Mouse (Mus musculus) intestine, embryonic 14.5 days (tissue): ENCODE results near the gene Igsf3. TPM values are rescaled to one million over a fixed set of nuclear protein-coding genes. Genes with fewer than 3 reads are reported as not detected.

Experiments used
- ATAC-seq: fragments of 200-750 bp; cut with Nextera tagmentation; replicated peaks from 2 replicates; pipeline ENCODE4 v1.8.0; 2017; ENCODE audit warnings: low read depth, moderate number of reproducible peaks, moderate TSS enrichment, moderate library complexity; ENCODE audit not compliant: low FRiP score, low TSS enrichment
- DNase-seq: peaks from one replicate; pipeline ENCODE4 v3.0.0-alpha.2; 2018; ENCODE audit warnings: low spot score
- H3K27ac ChIP-seq: fragments of 300-500 bp; sonication (generic); 2 replicates; pipeline ENCODE4 v1.5.1; 2014; ENCODE audit warnings: low read depth, mild to moderate bottlenecking, control low read depth
- H3K27me3 ChIP-seq: fragments of 300-500 bp; sonication (generic); replicated peaks from 2 replicates; pipeline ENCODE4 v1.6.1; 2014; ENCODE audit warnings: low read length, control low read depth; ENCODE audit not compliant: control insufficient read depth, insufficient read depth
- H3K36me3 ChIP-seq: fragments of 300-500 bp; sonication (generic); 2 replicates; pipeline ENCODE4 v1.6.1; 2014; ENCODE audit warnings: low read length, control low read depth; ENCODE audit not compliant: control insufficient read depth, insufficient read depth
- H3K4me1 ChIP-seq: fragments of 300-500 bp; sonication (generic); replicated peaks from 2 replicates; pipeline ENCODE4 v1.6.1; 2014; ENCODE audit warnings: low read length, control low read depth, mixed read lengths; ENCODE audit not compliant: control insufficient read depth, insufficient read depth
- H3K4me2 ChIP-seq: fragments of 300-500 bp; sonication (generic); 2 replicates; pipeline ENCODE4 v1.6.1; 2014; ENCODE audit warnings: low read length
- H3K4me3 ChIP-seq: fragments of 300-500 bp; sonication (generic); 2 replicates; pipeline ENCODE4 v1.5.1; 2014; ENCODE audit warnings: low read depth, low read length, control low read depth, mixed read lengths
- H3K9ac ChIP-seq: fragments of 300-500 bp; sonication (generic); 2 replicates; pipeline ENCODE4 v1.6.1; 2014; ENCODE audit warnings: mild to moderate bottlenecking, low read length
- H3K9me3 ChIP-seq: fragments of 300-500 bp; sonication (generic); 2 replicates; pipeline ENCODE4 v1.6.1; 2016; ENCODE audit warnings: low read length, control low read depth; ENCODE audit not compliant: control insufficient read depth
- WGBS: fragments of 180-500 bp; shearing (Covaris S2); extraction: QIAGEN DNeasy Blood & Tissue Kit; methylation state at CpG from one replicate; pipeline ENCODE4 v1.1.7; 2014; 5-methylcytosine and 5-hydroxymethylcytosine counted together
- polyA plus RNA-seq: library from polyadenylated mRNA; unstranded; fragments of >200 nt; fragmentation: Nextera tagmentation; extraction: Ambion mirVana; gene quantifications from 2 replicates; pipeline ENCODE4 v1.2.1, GENCODE M21; 2014

The Igsf3 gene
- polyA plus RNA-seq, 1 experiment from 2014 or later = 18.3 TPM

GRCm38 (mm10) chr3:101404620-101405415 lies 27.9 kb downstream of the Igsf3 start:
- peak overlapping the region; percentile 20; the same call in 1 of the 2 replicates for H3K4me2 ChIP-seq
- no peak overlapping the region for H3K9ac ChIP-seq
- H3K36me3 ChIP-seq = no peaks in the 10 kb centered on the region
- no peak for ATAC-seq
- 0 out of 2 replicates have a peak overlapping the region, but pooled peaks have one; percentile 1 for H3K27ac ChIP-seq
- no peaks in the 10 kb centered on the region for H3K9me3 ChIP-seq
- no peaks in the 10 kb centered on the region for H3K27me3 ChIP-seq
- DNase-seq = no peak
- no peak overlapping the region for H3K4me3 ChIP-seq
- peaks cover 66% of the 10 kb centered on the region for H3K4me1 ChIP-seq
- 52% methylated on average over 13 of the region's 13 CpGs for WGBS

GRCm38 (mm10) chr3:101405495-101405894 lies 28.6 kb downstream of the Igsf3 start:
- ATAC-seq = no peak
- 0 out of 2 replicates have a peak overlapping the region, but pooled peaks have one; percentile 1 for H3K27ac ChIP-seq
- H3K4me2 ChIP-seq = peak overlapping the region; percentile 20; the same call in 1 of the 2 replicates

GRCm38 (mm10) chr3:101406097-101406496 lies 29.2 kb downstream of the Igsf3 start:
- DNase-seq (no peak), ATAC-seq (peak; percentile 80)
- H3K4me1 ChIP-seq = peaks cover 69% of the 10 kb centered on the region
- no peak overlapping the region for H3K4me2 ChIP-seq
- no peak overlapping the region for H3K27ac ChIP-seq
- no peak overlapping the region for H3K4me3 ChIP-seq
- WGBS = 46% methylated on average over 3 of the region's 3 CpGs
- H3K27me3 ChIP-seq = no peaks in the 10 kb centered on the region
- no peaks in the 10 kb centered on the region for H3K36me3 ChIP-seq
- H3K9me3 ChIP-seq = no peaks in the 10 kb centered on the region
- H3K9ac ChIP-seq = no peak overlapping the region

More at GRCm38 (mm10) chr3:101405495-101405894, 28.6 kb downstream of the Igsf3 start:
- no peak for DNase-seq
- Histone ChIP-seq H3K27me3 (no peaks in the 10 kb centered on the region), H3K36me3 (no peaks in the 10 kb centered on the region), H3K4me3 (no peak overlapping the region), H3K9ac (no peak overlapping the region), H3K9me3 (no peaks in the 10 kb centered on the region), H3K4me1 (peaks cover 66% of the 10 kb centered on the region)
- 27% methylated on average over 10 of the region's 10 CpGs for WGBS

- Histone ChIP-seq H3K36me3 (no peaks in the 10 kb centered on the region), H3K27me3 (no peaks in the 10 kb centered on the region), H3K9ac (no peak overlapping the region), H3K9me3 (no peaks in the 10 kb centered on the region), H3K4me2 (no peak overlapping the region), H3K27ac (no peak overlapping the region), H3K4me1 (peaks cover 64% of the 10 kb centered on the region), H3K4me3 (no peak overlapping the region)
- no peak for ATAC-seq
- DNase-seq = no peak
- WGBS = 87% methylated on average over 8 of the region's 8 CpGs
Measured at GRCm38 (mm10) chr3:101407568-101407967, 30.7 kb downstream of the Igsf3 start.

GRCm38 (mm10) chr3:101408953-101409750 lies 32.3 kb downstream of the Igsf3 start:
- H3K36me3 ChIP-seq = no peaks in the 10 kb centered on the region
- peak overlapping the region; percentile 16; the same call in 1 of the 2 replicates for H3K4me2 ChIP-seq
- no peak for ATAC-seq
- WGBS = 25% methylated on average over 20 of the region's 20 CpGs
- H3K27me3 ChIP-seq = no peaks in the 10 kb centered on the region
- H3K9me3 ChIP-seq = no peaks in the 10 kb centered on the region
- H3K27ac ChIP-seq = peak overlapping the region; percentile 25; the same call in 1 of the 2 replicates
- no peak overlapping the region for H3K4me3 ChIP-seq
- no peak for DNase-seq
- H3K4me1 ChIP-seq = peaks cover 62% of the 10 kb centered on the region
- no peak overlapping the region for H3K9ac ChIP-seq

- DNase-seq (no peak), ATAC-seq (no peak)
- H3K27me3 ChIP-seq = no peaks in the 10 kb centered on the region
- no peak overlapping the region for H3K4me3 ChIP-seq
- H3K4me1 ChIP-seq = peaks cover 57% of the 10 kb centered on the region
- no peaks in the 10 kb centered on the region for H3K9me3 ChIP-seq
- WGBS = 38% methylated on average over 2 of the region's 2 CpGs
- no peak overlapping the region for H3K27ac ChIP-seq
- no peak overlapping the region for H3K4me2 ChIP-seq
- no peaks in the 10 kb centered on the region for H3K36me3 ChIP-seq
- H3K9ac ChIP-seq = no peak overlapping the region
Measured at GRCm38 (mm10) chr3:101410202-101410601, 33.3 kb downstream of the Igsf3 start.

GRCm38 (mm10) chr3:101410745-101411144 lies 33.9 kb downstream of the Igsf3 start:
- no peak overlapping the region for H3K4me2 ChIP-seq
- ATAC-seq = peak; percentile 38; the same call in 1 of the 2 replicates
- no peak overlapping the region for H3K27ac ChIP-seq
- H3K9me3 ChIP-seq = no peaks in the 10 kb centered on the region
- no peaks in the 10 kb centered on the region for H3K27me3 ChIP-seq
- no peaks in the 10 kb centered on the region for H3K36me3 ChIP-seq
- DNase-seq = no peak
- H3K9ac ChIP-seq = no peak overlapping the region
- H3K4me1 ChIP-seq = peaks cover 51% of the 10 kb centered on the region
- 47% methylated on average over 3 of the region's 3 CpGs for WGBS
- H3K4me3 ChIP-seq = no peak overlapping the region

- Histone ChIP-seq H3K9me3 (no peaks in the 10 kb centered on the region), H3K27me3 (no peaks in the 10 kb centered on the region), H3K27ac (no peak overlapping the region), H3K4me3 (no peak overlapping the region), H3K9ac (no peak overlapping the region), H3K36me3 (no peaks in the 10 kb centered on the region), H3K4me2 (no peak overlapping the region), H3K4me1 (peaks cover 42% of the 10 kb centered on the region)
- DNase-seq (no peak), ATAC-seq (no peak)
- 80% methylated on average over 3 of the region's 3 CpGs for WGBS
Measured at GRCm38 (mm10) chr3:101411626-101412025, 34.7 kb downstream of the Igsf3 start.
